Mouse (Mus musculus) adipocyte (in vitro differentiated cells): ENCODE data around the gene Dbh.

Experiments
- DNase-seq: peaks from one replicate; pipeline ENCODE4 v3.0.0-alpha.2; 2016; ENCODE audit warnings: low spot score

Gene Dbh

DNA sequence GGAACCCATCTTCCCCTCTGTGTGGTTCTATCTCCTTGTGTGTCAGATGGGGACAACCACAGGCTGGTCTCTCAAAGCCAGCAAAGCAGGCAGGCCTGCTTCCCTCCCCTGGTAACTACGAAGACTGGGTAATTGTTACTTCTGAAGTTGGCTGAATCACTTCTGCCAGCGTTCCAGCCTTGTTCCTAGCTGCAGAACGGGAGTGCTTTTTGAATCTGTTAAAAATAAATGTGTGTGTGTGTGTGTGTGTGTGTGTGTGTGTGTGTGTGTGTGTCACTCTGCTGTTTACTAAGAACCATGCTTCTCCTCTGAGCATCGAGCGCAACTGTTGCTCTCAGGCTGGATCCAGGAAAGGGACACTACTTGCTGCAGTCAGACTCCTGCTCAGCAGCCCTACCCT is 1.2 kb upstream of the Dbh start:
- DNase-seq, result no peak

DNA sequence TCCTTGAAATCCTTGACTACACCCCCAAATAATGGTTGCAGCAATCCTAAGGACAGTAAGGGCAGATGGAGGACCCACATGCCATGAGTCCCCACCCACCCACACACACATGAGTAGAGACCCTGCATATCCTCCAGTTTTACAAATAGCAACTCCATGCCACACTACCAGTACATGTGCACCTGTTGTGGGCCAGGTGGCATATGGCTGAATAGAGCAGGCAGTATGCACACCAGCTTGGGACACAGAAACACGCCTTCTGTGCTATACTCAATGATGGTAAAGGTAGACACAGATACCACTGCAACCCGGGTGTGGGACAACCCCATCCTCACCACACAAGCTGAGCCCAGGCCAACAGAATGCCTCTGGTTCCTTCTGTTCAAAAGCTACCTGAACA is 1.0 kb downstream of the Dbh start:
- DNase-seq, result no peak

DNA sequence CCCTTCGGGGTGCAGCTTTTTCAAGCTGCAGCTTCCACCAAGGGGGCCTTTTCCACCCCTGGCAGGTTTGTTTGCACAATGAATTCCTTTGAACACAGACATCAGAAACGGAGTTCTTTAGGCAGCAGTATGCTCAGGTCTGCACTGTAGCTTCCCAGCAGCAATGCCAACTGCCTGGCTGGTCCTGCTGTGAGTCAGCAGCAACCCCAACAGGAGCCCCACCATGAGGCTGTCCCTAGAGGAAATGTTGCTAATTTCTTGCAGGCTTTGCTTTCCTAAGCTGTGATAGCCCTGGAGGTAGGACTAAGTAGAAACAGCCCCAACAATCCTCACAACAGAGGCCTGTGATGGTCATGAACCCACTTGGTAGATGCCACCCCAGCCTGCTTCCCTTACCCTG is 2.0 kb downstream of the Dbh start:
- no peak for DNase-seq

DNA sequence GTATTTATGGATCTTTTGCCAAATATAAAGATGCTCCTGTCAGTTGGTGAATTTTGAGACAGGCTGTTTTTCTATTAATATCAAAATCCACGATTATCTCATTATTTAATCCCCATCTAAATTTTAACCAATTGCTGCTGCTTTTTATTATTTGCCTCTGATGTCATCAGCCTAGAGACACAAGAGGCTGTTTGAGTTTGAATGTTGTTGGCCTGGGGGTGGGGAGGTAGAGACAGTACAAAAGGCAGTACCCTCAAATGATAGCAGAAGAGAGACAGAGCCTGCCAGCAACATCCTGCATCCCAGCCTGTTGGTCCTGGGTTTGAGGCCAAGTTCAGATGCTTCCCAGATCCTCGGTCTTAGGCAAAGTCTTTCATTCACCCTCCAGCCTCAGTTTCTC is 9.2 kb downstream of the Dbh start:
- DNase-seq, result no peak

DNA sequence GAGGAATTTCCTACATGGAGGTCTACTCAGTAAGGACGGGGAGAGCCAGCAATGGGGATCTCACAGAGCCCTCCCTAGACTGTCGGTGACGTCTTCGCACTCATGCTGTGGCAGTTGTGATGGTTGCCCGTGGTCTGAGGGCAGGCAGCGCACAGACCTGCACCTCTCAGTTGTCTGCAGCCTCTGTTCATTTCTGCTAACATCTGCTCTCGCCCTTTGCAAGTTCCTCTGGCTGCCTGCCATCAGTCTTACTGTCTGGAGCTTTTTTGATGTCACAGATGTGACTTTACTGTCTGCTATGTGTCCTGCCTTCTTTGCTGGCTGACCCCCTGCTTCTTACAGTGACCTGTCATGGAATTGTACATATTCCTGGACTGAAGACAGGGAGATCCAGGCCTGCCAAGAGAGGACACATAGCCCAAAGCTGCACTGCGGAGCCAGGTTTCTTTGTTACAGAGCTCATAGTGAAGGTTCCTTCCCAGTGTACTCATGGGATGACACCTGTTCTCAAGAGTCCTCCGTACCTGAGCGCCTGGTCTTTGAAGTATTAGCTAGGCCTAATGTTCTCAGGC is 10.7 kb downstream of the Dbh start:
- peak; percentile 33 for DNase-seq

DNA sequence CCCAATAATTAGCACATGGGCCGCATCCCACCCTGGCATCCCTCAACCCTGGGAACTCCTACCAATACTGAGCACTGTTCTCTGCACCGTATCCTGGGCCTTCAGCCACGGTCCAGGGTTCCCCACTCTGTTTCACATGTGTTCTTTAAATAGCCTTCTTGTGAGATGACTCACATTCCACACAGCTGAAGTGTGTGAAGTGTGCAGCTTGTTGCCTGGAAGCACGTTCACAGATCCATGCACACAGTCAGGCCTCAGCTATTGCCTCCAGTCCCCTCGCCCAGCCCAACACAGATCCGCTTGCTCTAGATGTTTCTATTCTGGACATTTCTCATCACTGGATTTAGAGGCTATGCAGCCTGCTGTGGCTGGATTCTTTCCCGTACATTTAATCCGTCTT is 14.1 kb downstream of the Dbh start:
- DNase-seq, result no peak

DNA sequence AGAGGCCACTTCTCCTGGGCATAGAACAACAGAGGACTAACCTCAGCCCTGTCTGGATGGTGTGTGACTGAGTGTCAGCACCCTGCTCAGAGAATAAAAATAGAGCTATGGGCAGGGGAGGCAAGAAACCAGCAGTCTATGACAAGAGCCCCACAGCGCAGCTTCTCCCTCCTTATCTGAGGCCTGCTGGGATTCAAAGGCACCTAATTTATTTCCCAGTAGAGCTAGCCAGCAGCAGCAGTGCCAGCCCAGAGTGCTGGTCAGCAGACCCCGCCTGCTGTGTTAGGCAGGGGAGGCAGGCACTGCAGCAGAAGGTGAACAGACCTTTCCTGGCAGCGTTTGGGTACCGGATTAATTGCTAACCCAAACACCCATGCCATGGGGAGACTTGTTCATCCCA is 16.9 kb downstream of the Dbh start:
- no peak for DNase-seq

DNA sequence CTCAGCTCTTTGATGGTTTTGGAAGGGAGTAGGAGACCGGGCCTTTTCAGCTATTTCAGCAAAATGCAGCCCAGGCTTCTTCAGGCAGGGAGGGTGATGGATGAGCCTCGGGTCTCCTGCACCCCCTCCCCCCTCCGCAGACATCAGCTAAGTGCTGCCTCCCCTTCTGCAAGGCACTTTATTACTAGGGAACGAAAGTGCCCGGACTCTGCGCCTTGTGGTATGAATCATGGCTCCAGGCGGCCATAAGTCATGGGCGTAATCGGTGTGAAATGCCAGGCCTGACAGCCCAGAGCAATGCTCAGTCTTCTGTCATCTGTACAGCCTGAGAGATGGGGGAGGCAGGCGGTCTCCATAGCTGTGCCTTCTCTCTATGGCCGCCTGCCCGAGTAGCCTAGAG is 18.7 kb downstream of the Dbh start:
- DNase-seq, result peak; percentile 11

DNA sequence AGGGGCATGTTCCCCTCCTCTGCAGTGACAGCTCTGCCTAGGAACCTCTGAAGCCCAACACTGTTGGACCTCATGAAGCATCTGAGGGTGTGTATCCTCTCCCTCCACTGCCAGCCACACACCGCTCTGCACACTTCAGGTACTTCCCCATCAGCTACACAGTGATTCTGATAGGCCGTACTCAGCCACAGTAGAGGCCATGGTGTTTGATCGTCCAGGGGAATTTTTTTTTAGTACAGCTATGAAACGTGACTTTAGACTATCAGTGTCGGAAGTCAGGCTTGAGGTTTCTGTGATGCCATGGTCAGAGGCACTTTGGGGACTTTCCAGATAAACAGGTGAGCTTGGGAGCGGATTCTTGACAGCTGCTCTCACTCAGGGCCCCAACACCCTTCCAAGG is 22.5 kb downstream of the Dbh start:
- no peak for DNase-seq

DNA sequence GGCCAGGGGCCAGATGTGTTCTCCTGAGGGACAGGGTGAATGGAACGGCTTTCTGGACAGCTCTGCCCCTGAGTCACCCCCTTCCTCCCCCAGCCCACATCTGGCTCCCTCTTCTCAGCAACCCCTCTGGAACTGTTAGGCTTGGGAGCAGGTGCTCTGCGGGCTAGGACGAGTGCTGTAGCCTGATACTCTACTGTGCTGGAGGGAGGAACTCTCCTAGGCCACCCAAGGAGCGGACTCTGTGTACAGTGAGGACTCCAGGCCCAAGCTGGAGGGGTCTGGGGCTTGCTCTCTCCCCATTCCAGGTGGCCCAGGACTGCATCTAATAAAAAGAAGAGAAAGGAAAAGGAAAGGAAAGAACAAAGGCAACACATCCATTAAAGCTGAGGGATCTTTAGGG is 25.0 kb downstream of the Dbh start:
- DNase-seq, result no peak

DNA sequence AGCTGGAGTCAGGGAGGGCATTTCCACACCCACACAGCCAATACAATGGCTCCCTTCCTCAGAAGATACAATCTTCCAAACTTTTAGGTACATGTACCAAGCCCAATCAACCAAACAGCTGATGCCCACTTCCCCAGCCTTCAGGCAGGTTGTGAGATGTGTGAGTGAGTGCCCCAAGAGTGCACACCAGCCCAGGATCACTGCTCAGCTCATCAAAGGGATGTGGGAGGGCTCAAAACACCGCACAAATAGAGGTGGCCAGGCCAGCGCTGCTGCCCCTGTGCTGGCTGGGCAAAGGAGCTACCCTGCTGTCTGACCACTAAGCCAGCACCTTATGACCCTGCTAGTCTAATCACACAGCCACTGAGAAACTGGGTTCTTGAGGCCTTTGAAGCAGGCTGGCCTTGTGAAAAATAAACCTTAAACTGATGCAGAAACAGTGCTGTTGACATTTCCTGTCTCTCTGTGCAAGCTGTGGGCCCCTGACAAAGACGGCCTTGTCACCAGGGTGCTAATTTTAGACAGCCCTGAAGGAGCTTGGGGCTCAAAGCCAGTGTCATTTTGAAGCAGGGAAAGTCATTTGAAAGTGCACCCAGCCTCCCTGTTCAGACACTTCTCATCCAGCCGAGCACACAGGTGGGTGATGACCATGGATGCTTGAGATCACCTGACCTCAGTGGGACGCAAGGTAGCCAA is 33.7 kb downstream of the Dbh start:
- no peak for DNase-seq

DNA sequence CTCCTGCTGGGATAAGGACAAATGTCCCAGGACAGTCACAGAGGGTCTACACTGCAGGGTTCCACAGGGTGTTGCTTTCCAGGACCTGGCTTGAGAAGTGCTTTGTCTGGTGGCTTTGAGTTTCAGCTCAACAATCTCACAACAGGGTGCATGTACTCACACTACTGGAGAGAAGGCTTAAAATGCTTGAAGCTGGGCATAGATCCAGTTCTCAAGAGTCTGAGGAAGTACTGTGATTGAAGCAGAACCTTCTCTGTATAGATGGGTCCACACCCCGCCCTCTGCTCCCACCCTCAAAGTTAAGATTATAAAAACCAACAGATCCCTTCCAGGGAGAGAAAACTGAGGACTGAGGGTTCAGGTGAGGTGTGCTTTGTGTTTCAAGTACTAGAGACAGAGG is 35.6 kb downstream of the Dbh start:
- DNase-seq, result no peak

DNA sequence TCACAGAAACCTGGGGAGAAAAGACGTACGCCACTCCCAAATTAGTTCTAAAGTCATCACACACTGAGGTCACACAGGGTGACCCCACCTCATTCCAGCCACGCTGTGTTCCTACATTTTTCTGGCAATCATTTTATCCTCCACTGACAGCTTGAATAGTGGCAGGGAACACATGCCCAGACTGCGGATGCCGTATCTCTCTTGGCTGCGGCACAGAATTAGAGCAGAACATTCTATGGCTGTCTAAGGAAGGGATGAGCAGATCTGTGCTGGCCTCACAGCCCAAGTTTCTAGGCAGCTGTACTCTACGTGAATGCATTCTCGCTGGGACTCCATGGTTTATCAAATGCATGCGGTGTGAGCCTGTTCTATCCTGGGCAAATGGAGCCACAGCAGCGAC is 40.6 kb downstream of the Dbh start:
- no peak for DNase-seq

DNA sequence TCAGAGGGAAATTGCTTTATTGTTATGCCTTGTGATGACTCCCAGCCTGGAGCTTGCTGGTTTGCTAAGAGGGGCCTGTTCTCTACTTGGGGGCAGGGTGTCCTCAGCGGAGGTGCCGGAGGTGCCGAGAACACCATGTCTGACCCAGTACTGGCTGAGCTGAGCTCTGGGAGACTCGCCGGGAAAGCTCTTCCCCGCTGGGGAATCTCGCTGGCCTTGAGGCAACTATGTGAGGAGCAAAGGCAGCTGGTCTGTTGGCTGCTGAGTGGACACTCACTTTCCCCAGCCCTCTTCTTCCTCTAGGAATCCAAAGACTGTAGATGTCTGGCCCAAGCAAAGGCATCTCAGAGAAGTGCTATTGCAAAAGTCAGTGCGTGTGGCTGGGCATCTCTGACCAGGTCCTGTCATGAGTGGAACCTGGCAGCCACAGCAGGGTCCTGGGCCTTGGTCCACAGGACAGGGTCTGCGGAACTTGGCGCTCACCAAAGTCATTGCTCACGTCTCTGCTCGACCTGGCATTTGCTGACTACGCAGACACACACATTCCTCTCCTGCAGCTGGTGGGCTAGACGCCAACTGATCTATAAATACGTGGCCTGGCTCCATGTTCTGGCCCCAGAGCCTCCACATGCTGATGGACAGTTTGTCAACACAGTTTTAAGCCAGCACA is 41.2 kb downstream of the Dbh start:
- peak; percentile 55 for DNase-seq

DNA sequence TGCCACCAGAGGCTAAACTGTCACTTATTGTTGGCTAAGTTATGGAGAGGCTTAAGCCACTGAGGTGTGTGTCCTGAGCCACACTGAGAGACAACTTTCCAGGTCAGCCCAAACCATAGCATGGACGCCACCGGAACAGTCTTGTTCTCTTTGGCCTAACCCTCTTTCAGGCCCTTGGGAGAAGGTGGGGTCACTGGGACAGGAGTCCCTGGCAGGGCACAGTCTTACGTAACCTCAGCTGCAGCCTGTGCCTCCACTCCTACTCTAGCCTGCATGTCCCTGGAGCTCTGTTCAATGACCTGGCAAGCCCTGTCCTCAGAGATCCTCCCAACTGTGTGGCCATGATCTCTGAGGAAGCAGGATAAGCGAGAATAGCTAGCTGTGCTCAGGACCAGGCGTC is 42.1 kb downstream of the Dbh start:
- peak; percentile 82 for DNase-seq

DNA sequence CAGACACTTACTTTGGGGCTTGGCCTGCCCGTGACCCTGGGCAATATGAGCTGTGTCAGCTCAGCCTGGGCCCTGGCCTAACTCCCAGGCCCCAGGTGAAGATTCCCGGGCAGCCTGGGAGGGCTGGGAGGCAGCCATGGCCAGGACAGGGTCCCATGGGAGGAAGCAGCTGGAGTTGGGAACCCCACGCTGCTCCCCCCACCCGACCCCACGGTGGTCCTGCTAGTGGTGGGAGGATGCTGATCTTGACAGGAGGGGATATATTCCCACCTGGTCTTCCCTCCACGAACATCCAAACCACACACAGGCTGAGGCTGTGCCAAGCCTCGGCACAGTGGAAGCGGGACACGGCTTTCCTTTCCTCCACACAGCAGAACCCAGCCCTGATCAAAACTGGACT is 44.3 kb downstream of the Dbh start:
- DNase-seq, result no peak

DNA sequence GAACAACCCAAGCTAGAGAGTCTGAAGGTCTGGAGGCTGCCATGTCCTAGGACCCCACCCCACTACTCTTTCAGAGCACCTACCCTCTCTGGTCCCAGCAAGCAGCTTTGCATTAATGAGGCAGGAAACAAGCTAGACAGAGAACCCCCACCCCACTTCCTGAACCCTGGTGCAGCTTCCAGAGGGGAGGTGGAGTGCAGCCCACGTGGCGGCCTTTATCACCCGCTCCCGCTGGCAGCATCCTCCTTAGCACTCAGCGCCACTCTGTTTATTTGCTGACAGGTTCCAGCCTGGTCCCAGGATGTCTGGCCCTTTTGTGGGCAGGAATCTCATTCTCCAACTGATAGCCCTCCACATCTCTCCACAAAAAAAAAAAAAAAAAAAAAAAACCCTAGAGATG is 44.8 kb downstream of the Dbh start:
- no peak for DNase-seq

DNA sequence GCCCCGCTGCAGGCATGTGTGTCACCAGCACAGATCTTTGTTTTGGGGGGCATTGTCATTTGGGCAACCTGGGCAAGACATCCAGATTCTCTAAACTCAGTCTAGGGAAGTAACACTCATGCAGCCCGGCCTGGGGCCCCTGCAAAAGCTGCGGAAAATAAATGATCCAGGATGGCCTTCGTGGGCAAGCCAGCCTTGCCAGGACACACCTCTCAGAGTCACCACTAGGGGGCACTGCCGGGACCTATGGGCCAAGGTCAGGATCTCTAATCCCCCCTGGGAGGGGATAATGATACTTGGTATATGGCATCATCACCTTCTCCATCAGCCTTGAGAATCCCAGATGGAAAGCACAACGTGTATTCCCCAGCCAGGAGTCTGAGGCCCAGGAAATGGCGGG is 45.2 kb downstream of the Dbh start:
- peak; percentile 23 for DNase-seq

DNA sequence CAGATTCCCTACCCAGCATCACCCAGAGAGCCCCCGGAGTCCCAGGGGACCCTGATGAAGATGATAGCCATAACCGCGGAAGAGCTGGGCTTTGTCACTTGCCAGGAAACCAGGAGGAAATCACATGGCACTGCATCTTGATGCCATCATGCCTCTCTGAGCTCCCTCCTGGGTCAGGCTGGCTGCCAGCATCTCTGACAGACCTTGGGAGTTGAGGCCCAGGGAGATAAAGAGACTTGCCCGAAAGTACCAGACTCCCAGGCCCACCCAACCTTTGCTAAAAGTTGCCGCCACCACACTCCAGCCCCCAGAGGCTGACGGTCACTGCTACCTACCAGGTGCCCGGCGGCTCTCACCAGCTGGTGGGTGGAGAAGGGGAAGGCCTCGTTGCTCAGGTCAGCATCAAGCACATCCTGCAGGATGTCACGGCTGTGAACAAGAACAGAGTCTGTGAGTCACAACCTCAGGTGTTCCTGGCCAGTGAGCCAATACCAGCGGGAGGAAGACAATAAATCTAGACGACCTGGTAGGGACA is 45.7 kb downstream of the Dbh start:
- DNase-seq, result no peak

DNA sequence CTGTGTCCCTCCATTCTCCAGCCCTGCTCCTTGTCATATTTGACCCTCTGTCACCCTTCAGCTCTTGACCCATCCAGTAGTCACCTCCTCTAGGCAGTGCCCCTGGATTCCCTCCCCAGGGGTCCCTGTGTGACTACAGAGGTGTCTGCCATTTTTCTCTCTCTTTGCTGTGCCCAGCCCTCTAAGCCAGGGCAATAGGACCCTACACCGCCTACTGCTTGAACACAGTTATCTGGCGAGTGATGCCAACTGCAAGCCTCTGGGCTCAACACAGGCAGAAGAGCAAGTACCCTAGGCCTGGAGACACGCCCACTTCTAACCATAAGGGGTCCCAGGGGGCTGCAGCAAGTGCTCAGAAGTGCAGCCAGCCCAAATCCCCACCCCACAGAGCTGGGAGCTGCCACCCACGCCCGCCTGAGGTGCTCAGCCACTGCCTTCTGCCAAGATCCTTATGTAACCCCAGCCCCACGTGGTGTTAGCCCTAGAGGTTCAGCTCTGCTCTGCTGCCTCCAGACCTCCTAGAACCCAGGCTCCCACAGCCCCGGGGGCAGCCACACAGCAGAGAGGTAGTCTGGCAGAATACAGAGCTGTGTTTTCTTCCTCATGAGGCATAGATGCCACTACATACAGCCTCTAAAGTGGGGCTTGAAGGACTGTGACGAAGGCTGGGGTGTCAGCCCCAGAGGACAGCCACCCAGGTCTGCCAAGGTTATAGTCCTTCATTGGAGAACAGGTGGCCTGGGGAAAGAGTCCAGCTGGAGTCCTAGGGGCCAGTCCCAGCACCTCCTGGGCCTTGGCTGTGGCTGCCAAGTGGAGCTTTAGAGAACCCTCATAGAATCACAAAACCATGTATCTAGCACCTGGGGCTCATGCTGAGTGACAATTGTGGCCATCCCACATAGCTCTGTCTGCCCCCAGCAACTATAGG is 47.2 kb downstream of the Dbh start:
- DNase-seq, result peak; percentile 16

DNA sequence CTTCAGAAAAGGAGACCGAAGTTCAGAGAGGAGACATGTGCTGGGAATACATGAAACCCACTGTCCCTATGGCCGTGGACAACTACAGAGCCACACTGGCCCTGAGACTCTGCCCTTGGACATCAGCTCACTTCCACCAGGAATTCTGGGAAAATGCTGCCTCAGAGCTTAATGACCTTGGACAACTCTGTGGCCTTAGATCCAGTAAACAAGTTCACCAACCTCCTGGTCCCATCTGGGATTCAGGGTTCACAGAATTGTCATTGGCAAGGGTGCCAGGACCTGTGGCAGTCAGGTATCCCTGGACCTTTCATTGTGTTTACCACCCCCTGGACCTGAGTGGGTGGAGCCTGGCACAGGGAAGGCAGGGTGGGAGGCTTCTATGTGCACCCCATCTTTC is 50.5 kb downstream of the Dbh start:
- DNase-seq, result no peak

DNA sequence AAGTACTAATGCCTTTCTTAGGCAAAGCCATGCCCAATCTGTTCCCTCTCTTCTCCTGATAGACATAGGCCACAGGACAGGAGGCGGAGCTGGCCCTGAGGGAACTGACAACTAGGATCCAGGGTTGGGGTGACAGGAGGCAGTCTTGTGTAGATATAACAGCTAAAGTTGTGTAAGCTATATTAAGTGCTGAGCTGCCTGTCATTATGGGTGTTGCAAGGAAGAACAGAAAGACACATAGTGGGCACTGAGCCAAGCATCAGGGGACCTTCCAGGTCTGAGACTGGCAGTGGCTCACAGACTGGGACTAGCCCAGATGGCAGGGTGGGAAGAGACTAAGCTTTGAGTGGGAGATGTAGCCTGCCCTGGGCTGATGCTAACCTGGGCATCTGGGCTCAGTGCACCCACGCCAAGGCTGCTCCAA is 53.1 kb downstream of the Dbh start:
- no peak for DNase-seq
